Mouse (Mus musculus) monocyte, adult 2 months (primary cell): ENCODE measurements around the gene Lgr4.

ENCODE experiments used
- DNase-seq, 2 experiments: peaks; one replicate each; pipeline ENCODE4 v3.0.0; 2022; ENCODE audit warnings: low spot score in 2 of 2, low read depth in 1 of 2

The Lgr4 gene

DNA sequence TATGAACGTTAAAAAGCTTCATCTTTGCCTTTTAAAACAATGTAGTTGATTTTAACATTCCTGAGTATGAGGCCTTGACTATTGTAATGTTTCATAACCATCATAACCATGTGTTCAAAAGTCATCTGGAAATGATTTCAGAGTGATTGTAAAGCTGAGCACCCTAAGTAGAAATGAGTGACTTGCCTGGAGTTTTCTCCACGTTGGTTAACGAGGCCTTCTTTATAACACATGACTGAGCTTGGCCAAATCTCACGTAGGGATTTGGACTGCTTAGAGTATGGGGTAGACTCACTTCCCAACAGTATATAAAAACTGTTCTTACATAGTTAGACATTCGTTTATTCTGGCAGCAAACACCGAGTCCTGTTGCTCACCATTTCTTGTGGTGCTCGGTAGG, 55.5 kb downstream of the Lgr4 start:
- DNase-seq: no peak

DNA sequence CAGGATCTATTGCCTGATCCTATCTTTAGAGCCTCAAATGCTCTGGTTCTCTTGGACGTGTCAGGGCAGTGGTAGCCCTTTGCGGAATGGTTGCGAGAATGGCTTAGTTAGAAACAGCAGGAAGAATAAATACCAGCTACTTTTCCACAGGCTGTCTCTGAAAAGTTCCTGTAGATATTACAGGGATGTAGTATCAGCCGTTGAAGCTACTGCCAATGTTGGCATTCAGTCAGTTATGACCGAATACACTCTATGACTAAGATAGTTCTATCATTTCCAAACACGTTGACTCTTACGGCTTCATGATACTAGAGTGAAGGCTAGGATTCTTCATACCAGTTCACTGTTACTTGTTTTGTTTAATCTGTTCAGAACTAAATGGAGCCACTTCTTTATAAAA, 57.4 kb downstream of the Lgr4 start:
- DNase-seq: no peak

DNA sequence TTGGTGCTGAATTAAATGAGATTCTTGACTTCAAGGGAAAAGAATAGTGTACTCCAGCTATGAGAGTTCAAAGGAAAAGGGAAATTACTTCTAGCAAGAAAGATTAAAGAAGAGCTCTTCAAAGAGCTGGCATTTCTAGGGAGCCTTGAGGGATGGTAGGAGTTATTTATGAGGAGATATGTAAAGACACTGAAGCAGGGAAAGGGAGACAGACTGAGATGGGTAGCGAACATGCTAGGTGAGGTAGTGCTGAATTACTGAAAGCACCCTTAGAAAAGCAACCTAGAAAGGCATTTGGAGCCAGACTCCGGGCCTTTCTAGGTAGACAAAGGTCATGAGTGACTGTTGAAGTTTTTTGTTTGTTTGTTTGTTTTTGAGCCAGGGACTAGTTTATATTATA, 58.7 kb downstream of the Lgr4 start:
- DNase-seq: no peak

DNA sequence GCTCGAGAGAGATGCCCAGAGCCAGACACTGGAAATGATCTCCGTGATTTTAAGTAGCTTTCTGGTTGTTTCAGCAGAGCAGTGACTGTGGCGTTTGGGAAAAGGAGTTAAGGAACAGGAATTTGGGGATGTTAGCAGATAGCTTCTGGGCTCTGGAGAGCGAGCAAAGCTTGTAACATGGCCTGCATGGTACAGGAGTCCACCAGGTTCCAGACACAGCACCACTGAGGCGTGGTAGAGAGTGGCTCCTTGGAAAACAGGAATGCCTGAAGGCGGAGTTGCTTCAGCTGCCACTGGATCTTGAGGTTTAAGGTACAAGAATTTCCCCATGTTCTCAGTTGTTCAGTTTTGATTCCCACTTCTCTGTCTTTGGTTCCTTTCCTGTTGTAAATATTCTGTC, 59.9 kb downstream of the Lgr4 start:
- DNase-seq: no peak

DNA sequence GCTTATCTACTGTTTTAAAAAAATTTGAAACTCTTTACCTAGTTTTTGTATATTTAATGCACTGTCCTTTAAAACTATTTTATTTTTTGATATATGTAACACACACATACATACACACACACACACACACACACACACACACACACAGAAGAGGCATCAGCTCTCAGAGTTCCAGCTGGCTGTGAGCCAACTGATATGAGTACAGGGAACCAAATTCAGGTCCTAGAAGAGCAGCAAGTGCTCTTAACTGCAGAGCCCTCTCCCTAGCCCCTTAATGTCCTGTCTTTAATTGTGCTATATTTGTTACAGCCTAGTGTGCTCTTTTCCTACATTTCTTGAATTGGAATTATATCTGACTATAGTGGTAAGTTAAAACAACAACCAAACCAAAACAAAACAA, 61.8 kb downstream of the Lgr4 start:
- no peak for DNase-seq

DNA sequence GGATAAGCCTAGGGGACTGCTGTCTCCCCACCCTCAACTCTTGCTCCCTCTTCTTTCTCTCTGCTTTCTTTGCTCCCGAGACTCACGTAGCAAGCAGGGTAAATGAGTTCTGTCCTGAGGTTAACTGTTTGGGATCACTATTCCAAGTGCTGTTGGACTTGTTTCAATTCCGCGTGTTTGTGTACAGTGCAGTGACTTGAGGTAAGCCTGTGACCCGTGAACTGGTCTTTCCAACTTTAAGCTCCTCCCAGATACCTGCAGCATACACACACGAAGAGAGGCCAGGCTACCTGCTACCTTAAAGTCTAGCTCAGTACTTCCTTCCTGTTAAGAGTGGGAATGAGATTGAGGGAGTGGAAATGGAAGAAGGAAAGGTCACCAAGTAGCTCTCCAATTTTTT, 66.0 kb downstream of the Lgr4 start:
- DNase-seq: no peak

DNA sequence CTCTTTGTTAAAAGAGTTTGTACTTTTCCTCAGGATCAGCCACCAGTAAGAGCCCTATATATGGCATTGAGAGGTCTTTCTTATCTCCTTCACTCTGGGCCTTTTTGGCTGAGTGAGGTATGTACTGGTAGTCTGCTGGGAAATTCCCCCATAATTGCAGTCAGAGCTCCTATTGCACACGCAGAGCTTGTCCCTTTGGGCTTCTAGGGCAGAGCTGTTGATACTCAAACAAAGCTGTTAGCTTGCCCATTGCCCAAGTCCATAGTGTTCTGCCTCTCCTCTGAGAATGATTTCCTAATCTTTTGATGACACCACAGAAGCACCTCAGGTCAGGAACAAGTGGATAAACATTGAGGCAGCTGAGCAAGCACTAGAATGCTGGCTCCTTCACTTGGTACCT, 67.5 kb downstream of the Lgr4 start:
- DNase-seq: no peak

DNA sequence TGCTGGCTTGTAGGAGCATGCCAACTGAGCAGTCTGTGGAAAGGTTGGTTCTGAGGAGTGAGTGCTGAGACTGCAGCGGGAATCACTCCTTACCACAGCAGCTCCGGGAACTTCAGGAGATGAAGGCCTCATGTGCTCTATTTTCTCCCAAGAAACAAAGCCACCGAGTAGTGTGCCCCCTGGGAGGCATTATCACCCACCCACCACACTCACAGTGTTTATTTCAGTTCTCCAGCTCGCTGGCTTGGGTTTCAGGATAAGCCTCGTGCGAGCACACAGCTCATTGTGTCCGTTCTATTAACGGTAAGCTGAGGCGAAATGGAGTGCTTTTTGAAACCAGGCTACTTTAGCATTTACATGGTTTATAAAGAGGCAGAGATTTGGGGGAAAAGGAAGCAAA, 68.1 kb downstream of the Lgr4 start:
- no peak for DNase-seq

DNA sequence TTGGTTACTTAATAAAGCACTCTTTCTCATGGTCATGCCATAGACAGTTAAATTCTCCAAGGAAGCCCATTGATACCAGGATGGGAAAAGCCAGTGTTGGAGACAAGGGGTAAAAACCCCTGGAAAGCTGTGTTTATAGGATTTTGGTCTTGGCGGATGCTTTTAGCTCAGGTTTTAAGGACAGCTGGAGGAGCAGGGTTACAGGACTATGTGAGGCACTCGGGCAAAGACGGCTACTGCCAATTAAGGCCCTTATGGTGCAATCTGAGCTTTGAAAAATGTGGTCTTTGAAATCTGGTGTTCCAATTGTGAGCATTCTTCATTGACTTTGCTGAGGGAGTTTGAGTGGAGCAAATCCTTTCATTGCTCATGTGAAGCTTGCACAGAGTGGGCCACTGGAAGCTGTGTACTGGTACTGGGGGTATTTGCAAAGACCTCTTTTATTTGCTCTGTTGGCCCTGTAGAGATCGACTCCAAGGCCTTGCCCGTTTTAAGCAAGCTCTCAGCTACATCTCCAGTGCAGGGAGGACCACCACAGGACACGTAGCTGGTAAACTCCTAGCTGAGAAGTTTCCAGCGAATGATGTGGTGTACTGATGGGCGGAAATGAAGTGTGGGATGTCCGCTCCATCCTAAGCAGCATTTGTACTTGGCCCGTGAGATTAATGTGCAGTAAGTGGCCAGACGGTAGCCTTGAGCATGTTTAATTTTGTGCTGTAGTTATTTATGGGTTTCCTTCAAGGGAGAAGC, 68.8 kb downstream of the Lgr4 start:
- DNase-seq: no peak

DNA sequence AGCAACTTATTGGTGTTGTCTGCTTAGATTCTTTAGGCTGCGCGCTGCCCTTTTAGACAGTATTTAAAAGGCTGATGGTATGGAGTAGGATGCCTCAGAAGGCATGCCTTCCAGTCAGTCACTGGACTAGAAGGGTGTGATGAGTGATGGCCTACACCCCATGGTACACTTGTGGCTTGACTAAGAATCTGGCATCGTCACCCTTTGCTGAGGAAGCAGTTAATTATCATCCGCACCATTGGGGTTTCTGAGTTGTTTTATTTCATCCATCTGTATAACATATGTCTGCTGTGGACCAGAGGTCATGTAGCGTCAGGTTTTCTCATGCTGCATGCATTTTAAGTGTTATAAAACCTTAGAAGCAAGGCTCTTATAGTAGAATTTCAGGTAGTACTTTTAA, 70.5 kb downstream of the Lgr4 start:
- no peak for DNase-seq

DNA sequence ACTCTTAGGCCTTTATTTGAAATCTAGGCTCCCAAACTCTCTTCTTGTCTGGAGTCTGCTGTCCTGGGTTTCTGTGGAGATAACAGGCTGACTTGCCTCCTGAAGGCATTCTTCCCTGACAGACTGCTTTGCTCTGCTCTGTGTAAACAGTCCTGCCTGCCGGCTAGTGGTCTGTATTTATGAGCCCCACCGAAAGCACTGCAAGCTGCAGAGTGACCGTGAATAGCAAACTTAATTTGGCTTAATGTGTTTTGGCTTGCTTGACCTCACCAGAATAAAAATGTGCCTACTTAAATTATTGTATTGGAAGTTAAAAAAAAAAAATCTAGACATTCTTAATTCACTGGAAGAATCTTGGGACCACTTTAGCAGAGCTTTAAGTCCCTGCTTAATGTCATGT, 71.7 kb downstream of the Lgr4 start:
- no peak for DNase-seq

DNA sequence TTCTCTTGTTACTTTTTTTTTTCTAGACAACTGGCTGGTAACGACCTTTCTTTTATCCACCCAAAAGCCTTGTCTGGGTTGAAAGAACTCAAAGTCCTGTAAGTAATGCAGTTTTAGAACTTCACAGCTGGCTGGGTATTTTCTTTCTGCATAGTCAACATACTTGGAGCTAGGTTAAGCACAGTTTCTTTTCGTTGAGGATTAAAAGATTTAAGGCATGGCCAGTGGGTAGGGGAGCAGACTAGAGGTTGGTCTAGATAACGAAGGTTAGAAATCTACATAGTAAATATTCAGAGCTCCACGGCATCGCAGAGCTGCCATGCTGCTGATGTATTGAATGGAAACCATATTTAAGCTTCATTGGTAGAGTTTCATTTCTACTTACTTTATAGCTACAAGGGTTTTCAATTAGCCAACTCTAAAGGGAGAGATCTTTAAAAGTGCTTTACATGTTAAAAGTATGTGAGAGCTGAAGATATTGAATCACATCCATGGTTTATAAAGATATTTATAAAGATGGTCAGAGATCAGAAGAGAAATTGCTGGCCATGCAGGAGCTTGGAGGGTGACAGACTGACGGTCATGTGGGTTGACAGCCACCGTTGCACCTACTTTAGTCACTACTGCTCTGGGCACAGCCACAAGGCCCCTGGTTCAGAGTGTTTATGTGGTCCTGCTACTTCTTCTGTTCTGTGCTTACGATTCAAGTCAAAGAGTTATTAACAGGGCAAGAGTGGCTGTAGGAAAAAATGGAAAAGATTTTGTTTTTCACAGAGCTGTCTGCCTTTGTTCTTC, 72.4 kb downstream of the Lgr4 start:
- no peak for DNase-seq

DNA sequence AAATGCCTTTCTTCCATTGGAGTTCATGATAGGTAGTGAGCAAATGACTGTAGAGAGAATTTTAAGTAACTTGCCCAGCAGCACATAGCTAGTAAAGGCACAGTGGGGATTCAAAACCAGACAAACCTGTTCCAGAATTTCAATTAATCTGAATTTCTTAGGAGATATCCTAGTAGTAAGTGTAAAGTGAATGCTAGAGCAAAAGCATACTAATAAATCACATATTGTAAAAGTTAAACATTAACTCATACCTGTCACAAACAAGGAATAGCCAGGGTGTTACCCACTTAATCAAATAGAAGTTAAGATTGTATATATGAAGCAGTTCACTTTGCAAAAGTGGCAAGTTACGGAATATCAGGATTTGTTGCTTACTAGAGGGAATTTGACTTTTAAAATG, 74.3 kb downstream of the Lgr4 start:
- no peak for DNase-seq

DNA sequence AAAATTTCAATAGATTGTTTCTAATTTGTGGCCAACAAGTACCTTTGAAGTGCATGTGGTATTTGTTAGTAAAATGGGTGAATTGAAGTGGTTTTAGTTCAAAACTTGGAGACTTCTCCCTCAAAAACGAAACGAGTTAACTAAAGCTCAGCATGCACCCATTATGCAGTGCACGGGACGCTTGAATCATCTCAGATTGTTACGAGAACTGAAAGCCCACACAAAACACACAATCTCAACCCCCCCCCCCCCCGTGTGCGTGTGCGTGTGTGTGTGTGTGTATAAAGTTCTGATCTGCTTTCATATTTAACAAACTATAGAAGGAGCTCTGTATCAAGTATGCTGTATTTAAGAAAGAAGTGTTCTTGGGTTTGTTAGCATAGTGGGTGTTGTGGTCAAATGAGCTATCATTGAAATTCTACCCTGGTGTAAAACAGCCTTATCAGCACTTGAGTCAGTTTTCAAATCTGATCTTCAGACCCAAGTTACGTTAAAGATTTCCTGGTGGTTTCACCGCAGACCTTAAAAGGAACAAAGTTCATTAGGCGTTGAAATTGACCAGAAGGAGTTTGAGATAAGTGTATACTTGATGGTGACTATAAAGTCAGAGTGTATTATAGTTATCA, 75.1 kb downstream of the Lgr4 start:
- DNase-seq: no peak

DNA sequence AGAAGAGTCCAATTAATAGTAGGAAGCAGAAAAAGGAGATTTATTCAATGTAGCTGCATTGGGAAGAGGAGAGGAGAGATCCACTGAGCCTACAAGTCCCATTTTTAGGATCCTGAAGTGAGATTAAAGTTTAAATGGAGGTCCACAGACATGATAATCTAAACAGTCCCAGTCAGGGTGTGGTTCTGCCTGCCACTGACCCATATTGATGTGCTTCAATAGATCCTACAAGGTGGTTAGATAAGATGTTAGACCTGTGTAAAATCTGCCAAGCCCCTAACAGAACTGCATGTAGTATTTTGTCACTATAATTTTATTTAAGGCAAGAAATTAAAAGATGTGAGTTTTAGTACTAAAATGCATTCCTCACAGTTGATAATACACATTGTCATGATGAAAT, 76.0 kb downstream of the Lgr4 start:
- no peak for DNase-seq

DNA sequence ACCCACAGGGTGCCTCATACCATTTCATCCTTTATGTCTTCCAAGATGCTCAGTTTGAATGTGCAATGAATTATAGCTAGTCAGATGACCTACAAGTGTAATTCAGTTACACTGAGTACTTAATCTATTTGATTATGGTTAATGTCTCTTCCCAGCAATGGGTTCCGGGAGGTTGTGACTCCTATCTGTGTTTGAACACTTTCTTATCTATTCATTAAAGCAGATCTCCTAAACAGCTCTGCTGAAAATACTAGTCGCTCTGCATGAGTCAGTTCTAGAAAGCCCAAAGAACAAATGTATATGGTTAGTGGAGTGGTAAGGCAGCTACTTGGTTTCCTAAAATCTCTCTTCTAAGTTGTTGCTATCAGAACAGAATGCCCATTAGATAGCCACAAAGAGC, 77.6 kb downstream of the Lgr4 start:
- no peak for DNase-seq

DNA sequence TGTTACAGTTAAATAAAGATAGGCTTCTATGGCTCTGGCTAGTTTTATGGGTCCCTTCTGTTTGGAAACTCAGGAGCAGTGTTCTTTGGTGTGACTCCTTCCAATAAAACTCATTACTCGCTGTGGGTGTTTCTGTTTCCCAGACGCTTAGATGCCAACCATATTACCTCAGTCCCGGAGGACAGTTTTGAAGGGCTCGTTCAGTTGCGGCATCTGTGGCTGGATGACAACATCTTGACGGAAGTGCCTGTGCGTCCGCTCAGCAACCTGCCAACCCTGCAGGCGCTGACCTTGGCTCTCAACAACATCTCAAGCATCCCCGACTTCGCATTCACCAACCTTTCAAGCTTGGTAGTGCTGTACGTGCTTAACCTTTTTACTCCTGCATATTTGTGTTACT, 79.0 kb downstream of the Lgr4 start:
- no peak for DNase-seq

DNA sequence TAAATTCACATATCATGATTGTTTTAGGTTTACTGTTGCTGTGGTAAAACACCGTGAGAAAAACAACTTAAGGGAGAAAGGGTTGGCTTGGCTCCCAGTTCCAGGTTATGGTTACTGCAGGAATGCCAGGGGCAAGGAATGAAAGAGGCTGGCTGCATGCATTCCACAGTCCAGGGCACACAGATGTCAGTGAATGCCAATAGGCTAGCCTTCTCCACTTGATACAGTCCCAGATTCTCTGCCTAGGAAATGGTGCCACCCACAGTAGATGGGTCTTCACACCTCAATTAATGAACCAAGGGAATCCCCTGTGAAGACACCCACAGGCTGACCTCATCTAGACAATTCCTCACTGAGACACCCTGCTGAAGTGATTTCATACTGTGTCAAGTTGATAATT, 87.2 kb downstream of the Lgr4 start:
- no peak for DNase-seq

DNA sequence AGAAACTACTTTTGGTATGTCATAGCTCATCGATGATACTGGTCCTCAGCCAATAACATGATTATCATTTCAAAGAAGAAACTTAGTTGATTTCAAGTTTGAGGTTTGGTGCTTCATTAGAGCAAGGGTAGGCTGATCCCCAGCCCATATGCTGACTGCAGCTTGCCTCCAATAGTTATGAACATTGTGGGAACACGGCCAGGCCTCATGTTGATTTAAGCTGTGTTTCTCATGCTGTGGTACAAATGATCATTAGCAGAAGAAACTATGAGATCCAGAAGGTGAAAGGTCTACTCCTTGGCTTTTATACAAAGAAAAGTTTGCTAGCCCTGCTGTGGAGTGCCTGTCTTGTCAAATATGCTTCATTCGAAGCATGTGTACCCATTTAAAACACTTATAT, 87.7 kb downstream of the Lgr4 start:
- no peak for DNase-seq

DNA sequence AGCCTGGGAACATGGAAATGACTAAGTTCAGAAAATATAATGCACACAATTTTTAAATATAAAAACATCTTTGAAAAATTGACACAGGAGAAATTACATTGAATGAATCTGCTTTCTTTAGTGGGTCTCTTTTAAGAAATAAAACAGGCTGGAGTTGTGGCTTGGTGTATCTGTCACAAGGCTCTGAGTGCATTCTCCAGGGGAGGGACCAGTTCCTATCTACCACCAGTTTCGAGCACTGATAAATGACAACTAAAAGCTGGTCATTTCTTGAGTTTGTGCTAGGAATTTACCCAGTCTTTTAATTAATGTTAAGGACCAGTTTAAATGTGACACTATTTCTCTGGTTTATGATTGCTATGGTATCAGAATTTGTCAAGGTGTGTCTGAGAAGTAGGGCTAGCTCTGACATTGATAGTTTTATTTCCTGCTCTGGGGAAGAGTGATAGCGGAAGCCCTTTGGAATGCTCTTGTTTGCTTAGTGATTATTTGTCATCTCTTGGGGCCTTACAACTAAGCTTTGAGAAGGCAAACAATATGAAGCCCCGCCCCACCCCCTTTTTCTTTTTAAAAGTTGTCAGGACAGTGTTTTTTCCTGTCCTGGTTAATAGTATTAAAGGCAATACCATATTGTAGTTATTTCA, 88.3 kb downstream of the Lgr4 start:
- DNase-seq: no peak

DNA sequence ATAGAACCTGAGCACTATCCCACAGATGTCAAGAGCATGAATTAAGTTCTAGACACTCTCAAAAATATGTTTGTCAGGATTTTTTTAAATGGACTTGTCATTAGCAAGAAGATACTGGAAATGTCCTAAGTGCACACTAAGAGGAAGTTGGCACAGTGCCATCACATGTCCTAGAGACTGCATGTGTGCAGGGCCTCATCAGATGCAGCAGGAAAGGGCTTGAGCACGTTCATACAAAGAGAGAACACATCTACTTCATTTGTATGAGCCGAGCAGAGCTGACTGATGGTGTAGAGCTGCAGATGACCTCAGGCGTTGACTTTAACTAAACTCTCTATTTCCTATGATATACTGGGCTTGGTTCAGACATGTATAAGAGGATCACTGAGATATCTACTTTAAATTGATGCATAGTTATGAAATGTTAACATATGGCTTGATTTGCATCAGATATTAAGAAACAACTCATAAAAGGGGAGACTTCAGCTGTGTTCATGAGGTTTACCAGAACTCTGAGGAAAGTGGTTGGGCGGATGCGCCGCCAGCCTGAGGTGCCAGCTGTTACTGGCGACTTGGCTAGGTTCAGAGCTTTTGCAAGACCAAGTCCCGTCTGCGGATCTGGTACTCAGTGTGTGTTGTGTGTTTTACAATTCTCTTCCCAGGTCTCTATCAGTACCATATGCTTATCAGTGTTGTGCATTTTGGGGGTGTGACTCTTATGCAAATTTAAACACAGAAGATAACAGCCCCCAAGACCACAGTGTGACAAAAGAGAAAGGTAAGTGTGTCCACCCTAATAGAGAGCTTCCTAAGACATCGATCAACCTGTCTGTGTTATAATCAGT, 90.2 kb downstream of the Lgr4 start:
- DNase-seq: no peak
